In the genomic region with DNA sequence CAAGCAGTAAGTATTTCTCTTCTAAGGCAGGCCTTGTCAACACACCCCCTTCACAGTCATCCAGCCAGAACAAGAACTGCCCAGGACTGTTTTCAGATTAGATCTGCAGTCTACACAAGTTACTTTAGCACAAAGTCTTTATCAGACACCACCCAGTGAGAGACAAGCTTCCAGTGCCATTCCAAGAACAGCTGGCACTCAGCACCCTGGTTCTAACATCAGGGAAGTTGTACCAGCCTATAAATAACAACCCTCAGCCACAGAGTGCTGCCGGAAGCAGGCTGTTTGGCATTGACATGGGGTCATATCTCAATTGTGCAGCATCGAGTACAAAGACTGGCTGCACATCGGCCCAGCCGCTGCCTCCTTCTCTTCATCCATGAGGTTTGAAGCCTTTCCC, we compare ENCODE assay signal across 8 mouse cellular contexts. TPM values are rescaled to one million over a fixed set of nuclear protein-coding genes. Genes with fewer than 3 reads are reported as not detected.
DNase-seq lines count a peak whose midpoint lies in the region; ATAC-seq and TF ChIP-seq lines count a peak whose summit lies in the region.

No protein-coding gene starts in this region.

- WGBS in heart, embryonic 12.5 days: 2% methylated on average over 4 of the region's 4 CpGs
- 5% methylated on average over 4 of the region's 4 CpGs for WGBS in liver, embryonic 12.5 days (ENCODE audit: insufficient replicate concordance)
- WGBS in small intestine, adult 2 months: 13% methylated on average over 4 of the region's 4 CpGs
- 19% methylated on average over 4 of the region's 4 CpGs for WGBS in cerebellum, adult 2 months

- no peaks in the 10 kb centered on the region for H3K36me3 ChIP-seq in E14TG2a.4 (ENCODE audit: insufficient read depth, low read length)
- H3K36me3 ChIP-seq in heart, embryonic 12.5 days: no peaks in the 10 kb centered on the region
- H3K36me3 ChIP-seq in liver, embryonic 12.5 days: no peaks in the 10 kb centered on the region
- H3K36me3 ChIP-seq in small intestine, adult 2 months (ENCODE audit: control insufficient read depth, insufficient read depth, low read length): no peaks in the 10 kb centered on the region

- peaks cover 8% of the 10 kb centered on the region; the same call in 1 of the 2 replicates for H3K27me3 ChIP-seq in E14TG2a.4 (ENCODE audit: insufficient read depth, low read length)
- no peaks in the 10 kb centered on the region for H3K27me3 ChIP-seq in heart, embryonic 12.5 days (replicated peaks)
- peaks cover 8% of the 10 kb centered on the region for H3K27me3 ChIP-seq in liver, embryonic 12.5 days (replicated peaks)
- H3K27me3 ChIP-seq in small intestine, adult 2 months (ENCODE audit: control insufficient read depth, insufficient read depth, low read length): no peaks in the 10 kb centered on the region
- no peaks in the 10 kb centered on the region; the same call in 1 of the 2 replicates for H3K27me3 ChIP-seq in cerebellum, adult 2 months (ENCODE audit: control insufficient read depth, insufficient read depth, low read length)

- peak; percentile 33 to 44 for DNase-seq in adrenal gland, postnatal 36 days
- DNase-seq in cerebellum, adult 2 months: no peak
- no peak for DNase-seq in left cerebral cortex, adult 11 months (ENCODE audit: low spot score)
- no peak for DNase-seq in cerebellum, adult 8-10 months

- ATAC-seq in heart, embryonic 12.5 days (ENCODE audit: insufficient number of reproducible peaks, low FRiP score): peak; percentile 69
- peak; percentile 76 for ATAC-seq in liver, embryonic 12.5 days

- H3K4me3 ChIP-seq in E14TG2a.4 (replicated peaks; ENCODE audit: low read length): 0 out of 2 replicates have a peak overlapping the region, but pooled peaks have one; percentile 35
- H3K4me3 ChIP-seq in heart, embryonic 12.5 days: no peak overlapping the region
- H3K4me3 ChIP-seq in liver, embryonic 12.5 days: no peak overlapping the region
- H3K4me3 ChIP-seq in small intestine, adult 2 months (ENCODE audit: low read depth, low read length): peak overlapping the region; percentile 3; the same call in 1 of the 2 replicates
- no peak overlapping the region for H3K4me3 ChIP-seq in cerebellum, adult 2 months (replicated peaks; ENCODE audit: insufficient read depth, low read depth, low read length)

- no peak for TF ChIP-seq CTCF in E14TG2a.4 (conservative IDR thresholded peaks at IDR 0.05; ENCODE audit: low read length)
- TF ChIP-seq CTCF in small intestine, adult 2 months (IDR thresholded peaks at IDR 0.05; ENCODE audit: extremely low read depth, insufficient read length, insufficient replicate concordance, low read depth, low read length): no peak
- TF ChIP-seq CTCF in cerebellum, adult 2 months (IDR thresholded peaks at IDR 0.05; ENCODE audit: borderline replicate concordance, insufficient read depth, low read depth, low read length): no peak

- no peaks in the 10 kb centered on the region for H3K9me3 ChIP-seq in E14TG2a.4 (ENCODE audit: low read length)
- H3K9me3 ChIP-seq in heart, embryonic 12.5 days (replicated peaks): no peaks in the 10 kb centered on the region
- H3K9me3 ChIP-seq in liver, embryonic 12.5 days (replicated peaks): no peaks in the 10 kb centered on the region

- H3K4me1 ChIP-seq in E14TG2a.4 (replicated peaks; ENCODE audit: low read depth, low read length): peaks cover 50% of the 10 kb centered on the region
- peaks cover 46% of the 10 kb centered on the region for H3K4me1 ChIP-seq in heart, embryonic 12.5 days (replicated peaks)
- H3K4me1 ChIP-seq in liver, embryonic 12.5 days: peaks cover 42% of the 10 kb centered on the region
- peaks cover 2% of the 10 kb centered on the region; the same call in 1 of the 2 replicates for H3K4me1 ChIP-seq in small intestine, adult 2 months (ENCODE audit: control insufficient read depth, insufficient read depth, insufficient read length, low read length)
- peaks cover 2% of the 10 kb centered on the region; the same call in 1 of the 2 replicates for H3K4me1 ChIP-seq in cerebellum, adult 2 months (ENCODE audit: control insufficient read depth, insufficient read depth, low read length)

- H3K4me2 ChIP-seq in heart, embryonic 12.5 days: peak overlapping the region; percentile 54
- H3K4me2 ChIP-seq in liver, embryonic 12.5 days: peak overlapping the region; percentile 37

- H3K27ac ChIP-seq in heart, embryonic 12.5 days (ENCODE audit: poor library complexity, severe bottlenecking): peak overlapping the region; percentile 89
- H3K27ac ChIP-seq in liver, embryonic 12.5 days: peak overlapping the region; percentile 50; the same call in 1 of the 2 replicates
- H3K27ac ChIP-seq in small intestine, adult 2 months (ENCODE audit: insufficient read depth, low read depth, low read length): peak overlapping the region; percentile 5
- no peak overlapping the region for H3K27ac ChIP-seq in cerebellum, adult 2 months (ENCODE audit: insufficient read depth, low read length)

- no peak overlapping the region for H3K9ac ChIP-seq in heart, embryonic 12.5 days
- H3K9ac ChIP-seq in liver, embryonic 12.5 days: no peak overlapping the region

- no peak for TF ChIP-seq POLR2A in small intestine, adult 2 months (IDR thresholded peaks at IDR 0.05; ENCODE audit: low read depth, low read length)
- TF ChIP-seq POLR2A in cerebellum, adult 2 months (IDR thresholded peaks at IDR 0.05; ENCODE audit: borderline replicate concordance, insufficient read depth, low read length): no peak

RNA-seq across cellular contexts. Expression of a gene that starts 21.0 kb away (rescaled TPM):
- total RNA-seq in adrenal gland, postnatal 36 days (2021): 1 to 10 TPM; 2.6 to 4.2 TPM
- 10.5 and 10.9 TPM in 2 replicates for polyA plus RNA-seq in heart, embryonic 12.5 days (2016; fragmentation: Nextera tagmentation; extraction: Ambion mirVana)
- polyA plus RNA-seq in liver, embryonic 12.5 days (2016; fragmentation: Nextera tagmentation; extraction: Ambion mirVana): 6.6 and 8.3 TPM in 2 replicates
- 0.86 and 2.0 TPM in 2 replicates for polyA plus RNA-seq in small intestine, adult 2 months (2012; rRNA removed)
- 8.5 and 8.9 TPM in 2 replicates for polyA plus RNA-seq in cerebellum, adult 2 months (2012; rRNA removed)

Comparison
In these comparisons a context has a peak if more than half of its experiments do, and no peak if none do; other contexts are left out.
1. H3K4me3 ChIP-seq: peak in E14TG2a.4 (single experiment) and small intestine, adult 2 months (single experiment); none in heart, embryonic 12.5 days (single experiment), liver, embryonic 12.5 days (single experiment) and cerebellum, adult 2 months (single experiment).
2. DNase-seq: peak in adrenal gland, postnatal 36 days (2 of 2); none in cerebellum, adult 2 months (0 of 2), left cerebral cortex, adult 11 months (single experiment) and cerebellum, adult 8-10 months (single experiment).